Mouse (Mus musculus) MEL (cell line): ENCODE measurements at regions not wholly inside any gene's neighbourhood (a gene's known extent, or its start where the extent isn't known, plus 50 kb on each side); places are given as distances from the start of the nearest gene placed in this dataset.

Experiments used
- CTCF ChIP-seq, 3 experiments: IDR thresholded peaks in 2 of 3; conservative IDR thresholded peaks in 1 of 3; 2 replicates each; pipeline ENCODE4 v1.5.1; 2011 to 2012; ENCODE audit warnings: low read length in 3 of 3, low read depth in 2 of 3, mild to moderate bottlenecking in 2 of 3, improper control_type of control experiment in 1 of 3, inconsistent platforms in 1 of 3, mixed read lengths in 1 of 3, moderate library complexity in 1 of 3; ENCODE audit not compliant: control insufficient read depth in 1 of 3, insufficient read depth in 1 of 3, poor library complexity in 1 of 3, severe bottlenecking in 1 of 3
- E2F4 ChIP-seq: IDR thresholded peaks from 2 replicates; pipeline ENCODE4 v1.6.1; 2011; ENCODE audit warnings: low read depth, low read length, improper control_type of control experiment, borderline replicate concordance
- ELF1 ChIP-seq: IDR thresholded peaks from 2 replicates; pipeline ENCODE4 v1.6.1; 2014; ENCODE audit warnings: low read depth, mild to moderate bottlenecking, inconsistent platforms, low read length, improper control_type of control experiment, moderate library complexity
- EP300 ChIP-seq, 2 experiments: IDR thresholded peaks; 2 replicates each; pipeline ENCODE4 v1.6.1; 2011; ENCODE audit warnings: improper control_type of control experiment in 2 of 2, low read length in 2 of 2, low read depth in 1 of 2, mild to moderate bottlenecking in 1 of 2
- ETS1 ChIP-seq: IDR thresholded peaks from 2 replicates; pipeline ENCODE4 v1.6.1; 2012; ENCODE audit warnings: low read depth, mild to moderate bottlenecking, inconsistent platforms, low read length, improper control_type of control experiment, moderate library complexity
- KAT2A ChIP-seq: conservative IDR thresholded peaks from 2 replicates; pipeline ENCODE4 v1.6.1; 2012; ENCODE audit warnings: low read depth, low read length, improper control_type of control experiment, inconsistent platforms
- POLR2A ChIP-seq, 2 experiments: IDR thresholded peaks; 2 replicates each; pipeline ENCODE4 v1.6.1; 2011 to 2012; ENCODE audit warnings: low read length in 2 of 2, mild to moderate bottlenecking in 2 of 2, control low read depth in 1 of 2, improper control_type of control experiment in 1 of 2, low read depth in 1 of 2, moderate library complexity in 1 of 2; ENCODE audit not compliant: control insufficient read depth in 1 of 2, insufficient read depth in 1 of 2, poor library complexity in 1 of 2
- RCOR1 ChIP-seq: IDR thresholded peaks from 2 replicates; pipeline ENCODE4 v1.6.1; 2012; ENCODE audit warnings: low read depth, mild to moderate bottlenecking, inconsistent platforms, low read length, improper control_type of control experiment
- SMC3 ChIP-seq: IDR thresholded peaks from 2 replicates; pipeline ENCODE4 v1.6.1; 2011; ENCODE audit warnings: low read depth, low read length, improper control_type of control experiment
- UBTF ChIP-seq: IDR thresholded peaks from 2 replicates; pipeline ENCODE4 v1.6.1; 2012; ENCODE audit warnings: low read depth, mild to moderate bottlenecking, inconsistent platforms, low read length, improper control_type of control experiment, moderate library complexity, borderline replicate concordance; ENCODE audit not compliant: insufficient read depth
- USF1 ChIP-seq: IDR thresholded peaks from 2 replicates; pipeline ENCODE4 v1.6.1; 2014; ENCODE audit warnings: low read depth, mild to moderate bottlenecking, inconsistent platforms, low read length, improper control_type of control experiment, moderate library complexity
- ZC3H11A ChIP-seq: IDR thresholded peaks from 2 replicates; pipeline ENCODE4 v1.6.1; 2012; ENCODE audit warnings: low read depth, mild to moderate bottlenecking, inconsistent platforms, low read length, improper control_type of control experiment
- ZNF384 ChIP-seq: IDR thresholded peaks from 2 replicates; pipeline ENCODE4 v1.6.1; 2012; ENCODE audit warnings: low read depth, mild to moderate bottlenecking, inconsistent platforms, low read length, improper control_type of control experiment

DNA sequence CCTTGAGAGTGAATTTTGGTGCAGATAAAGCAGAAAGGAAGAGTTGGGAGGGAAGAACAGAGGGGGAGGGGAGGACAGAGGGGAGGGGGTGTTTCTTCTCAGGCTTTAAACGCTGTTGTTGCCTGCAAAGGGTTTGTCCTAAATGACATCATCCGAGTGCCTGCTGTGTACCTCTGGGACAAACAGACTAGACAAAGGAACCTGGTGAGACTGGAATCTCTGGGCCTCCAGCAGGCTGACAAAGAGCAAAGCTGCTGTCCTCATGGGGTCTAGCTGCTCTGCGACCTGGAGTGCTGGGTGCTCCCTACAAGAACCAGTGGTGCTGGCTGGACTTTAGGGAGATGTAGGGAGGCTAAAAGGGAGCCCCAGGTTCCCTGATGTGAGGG, 115.4 kb downstream of the Bcl2l11 start:
- TF ChIP-seq CTCF (IDR thresholded peaks at IDR 0.05 in 2 of 3, conservative IDR thresholded peaks at IDR 0.05 in 1 of 3; ENCODE audit: control insufficient read depth in 1 of 3, insufficient read depth in 1 of 3, low read depth in 2 of 3, low read length in 3 of 3, poor library complexity in 1 of 3, severe bottlenecking in 1 of 3) = no peak
- no peak for TF ChIP-seq POLR2A (IDR thresholded peaks at IDR 0.05; ENCODE audit: control insufficient read depth in 1 of 2, insufficient read depth in 1 of 2, low read depth in 1 of 2, low read length in 2 of 2, poor library complexity in 1 of 2)
- TF ChIP-seq KAT2A = no peak
- no peak for TF ChIP-seq ETS1
- TF ChIP-seq EP300 (IDR thresholded peaks at IDR 0.05; ENCODE audit: low read depth in 1 of 2, low read length in 2 of 2) = no peak
- no peak for TF ChIP-seq RCOR1
- no peak for TF ChIP-seq ZNF384
- TF ChIP-seq SMC3 = no peak
- TF ChIP-seq USF1 = no peak
- no peak for TF ChIP-seq E2F4
- no peak for TF ChIP-seq UBTF
- no peak for TF ChIP-seq ZC3H11A
- TF ChIP-seq ELF1 = no peak
